Mouse (Mus musculus) E14TG2a.4 (cell line): Measurements from ENCODE around the gene Angel2.

Experiments used
- CTCF ChIP-seq: conservative IDR thresholded peaks from 2 replicates; pipeline ENCODE4 v1.5.1; 2014; ENCODE audit warnings: low read length
- NANOG ChIP-seq: IDR thresholded peaks from 2 replicates; pipeline ENCODE4 v1.6.1; 2014; ENCODE audit warnings: borderline replicate concordance, low read length, mixed read lengths
- POU5F1 ChIP-seq: IDR thresholded peaks from 2 replicates; pipeline ENCODE4 v1.6.1; 2014; ENCODE audit warnings: low read length, borderline replicate concordance

GRCm38 (mm10) chr1:190974833-190975232, 49.9 kb downstream of the Angel2 start:
- TF ChIP-seq CTCF (no peak), POU5F1 (no peak), NANOG (no peak)
